In the genomic region with DNA sequence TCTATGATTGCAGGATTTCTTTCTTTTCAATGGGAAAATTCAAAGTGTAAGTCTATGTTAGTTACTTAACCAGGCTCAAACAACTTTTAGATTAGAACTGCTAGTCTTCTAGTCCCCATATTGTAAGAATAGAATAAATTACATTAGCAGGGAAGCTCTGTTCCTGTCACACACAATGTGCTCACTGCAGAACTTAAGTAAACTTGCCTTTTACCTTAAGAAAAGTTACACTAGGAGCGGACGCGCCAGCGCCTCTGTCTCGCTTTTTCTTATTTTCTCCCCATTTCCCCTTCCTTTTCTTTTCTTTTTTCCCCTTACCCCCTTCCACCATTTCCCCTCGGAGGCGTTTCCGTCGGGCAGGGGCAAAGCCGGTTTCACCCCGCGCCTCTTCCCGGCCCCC, we compare ENCODE assay signal across 8 mouse cellular contexts. TPM values are rescaled to one million over a fixed set of nuclear protein-coding genes. Genes with fewer than 3 reads are reported as not detected.
DNase-seq lines count a peak whose midpoint lies in the region; ATAC-seq and TF ChIP-seq lines count a peak whose summit lies in the region.
"Had no signal": no experiment of that assay in that cellular context is flagged by ENCODE, and none has a peak within 500 bp of the region (broad histone marks: within the 10 kb centered on the region; RNA-seq: fewer than 3 reads in every experiment).

No protein-coding gene starts in this region.

- no peak overlapping the region for H3K27ac ChIP-seq in ES-Bruce4 (ENCODE audit: insufficient read depth, low read length)
- H3K27ac ChIP-seq in hindbrain, embryonic 11.5 days (ENCODE audit: low read depth, low read length) = no peak overlapping the region
- H3K27ac ChIP-seq in liver, embryonic 16.5 days (ENCODE audit: low read length) = no peak overlapping the region

- H3K9me3 ChIP-seq in E14TG2a.4 (ENCODE audit: low read length) = no peaks in the 10 kb centered on the region
- no peaks in the 10 kb centered on the region for H3K9me3 ChIP-seq in ES-Bruce4 (replicated peaks; ENCODE audit: control insufficient read depth, insufficient read depth, low read length, poor library complexity, severe bottlenecking)
- H3K9me3 ChIP-seq in hindbrain, embryonic 11.5 days (ENCODE audit: control insufficient read depth, low read length) = no peaks in the 10 kb centered on the region
- no peaks in the 10 kb centered on the region for H3K9me3 ChIP-seq in liver, embryonic 16.5 days (replicated peaks; ENCODE audit: control insufficient read depth, low read length)

- H3K4me3 ChIP-seq in E14TG2a.4 (replicated peaks; ENCODE audit: low read length) = peak overlapping the region; percentile 77
- peak overlapping the region; percentile 63 for H3K4me3 ChIP-seq in ES-Bruce4 (ENCODE audit: low read depth, low read length)
- peak overlapping the region; percentile 33 for H3K4me3 ChIP-seq in hindbrain, embryonic 11.5 days (ENCODE audit: low read depth, low read length)
- H3K4me3 ChIP-seq in liver, embryonic 16.5 days (ENCODE audit: low read depth, low read length) = peak overlapping the region; percentile 36

- no peak for TF ChIP-seq CTCF in E14TG2a.4 (conservative IDR thresholded peaks at IDR 0.05; ENCODE audit: low read length)
- no peak for TF ChIP-seq CTCF in ES-Bruce4 (IDR thresholded peaks at IDR 0.05; ENCODE audit: low read depth, low read length)

- DNase-seq in hindbrain, embryonic 11.5 days (ENCODE audit: low spot score) = peak; percentile 24
- DNase-seq in gastrocnemius, postnatal 4 days (ENCODE audit: low spot score in 2 of 2) = no peak
- DNase-seq in kidney, adult 8-10 months = no peak
- DNase-seq: lung, adult 2 months had no signal

- peaks cover 14% of the 10 kb centered on the region for H3K4me1 ChIP-seq in E14TG2a.4 (replicated peaks; ENCODE audit: low read depth, low read length)
- no peaks in the 10 kb centered on the region for H3K4me1 ChIP-seq in ES-Bruce4 (ENCODE audit: control insufficient read depth, insufficient read depth, low read length)
- H3K4me1 ChIP-seq in hindbrain, embryonic 11.5 days (replicated peaks; ENCODE audit: control insufficient read depth, insufficient read depth, low read length) = no peaks in the 10 kb centered on the region
- H3K4me1 ChIP-seq in liver, embryonic 16.5 days (ENCODE audit: control insufficient read depth, low read depth, low read length) = no peaks in the 10 kb centered on the region

- H3K4me2 ChIP-seq in hindbrain, embryonic 11.5 days (replicated peaks; ENCODE audit: low read depth, low read length) = peak overlapping the region; percentile 63
- H3K4me2 ChIP-seq in liver, embryonic 16.5 days (ENCODE audit: low read depth, low read length) = peak overlapping the region; percentile 43

- H3K9ac ChIP-seq in ES-Bruce4 (ENCODE audit: low read depth, poor library complexity, severe bottlenecking) = peak overlapping the region; percentile 94
- no peak overlapping the region for H3K9ac ChIP-seq in hindbrain, embryonic 11.5 days (ENCODE audit: low read depth, low read length)
- no peak overlapping the region for H3K9ac ChIP-seq in liver, embryonic 16.5 days (ENCODE audit: low read depth, low read length)

- 4% methylated on average over 13 of the region's 13 CpGs for WGBS in hindbrain, embryonic 11.5 days
- 6% methylated on average over 13 of the region's 13 CpGs for WGBS in liver, embryonic 16.5 days (ENCODE audit: insufficient replicate concordance)

- H3K36me3 ChIP-seq in E14TG2a.4 (ENCODE audit: insufficient read depth, low read length) (no peaks in the 10 kb centered on the region), ES-Bruce4 (ENCODE audit: control insufficient read depth, insufficient read depth, low read length, poor library complexity, severe bottlenecking) (no peaks in the 10 kb centered on the region)
- no peaks in the 10 kb centered on the region for H3K36me3 ChIP-seq in hindbrain, embryonic 11.5 days (ENCODE audit: control insufficient read depth, insufficient read depth, low read length)
- H3K36me3 ChIP-seq in liver, embryonic 16.5 days (ENCODE audit: control insufficient read depth, insufficient read depth) = no peaks in the 10 kb centered on the region

- no peak for TF ChIP-seq EP300 in ES-Bruce4 (IDR thresholded peaks at IDR 0.05; ENCODE audit: insufficient read depth, low read depth, low read length)

- H3K27me3 ChIP-seq in E14TG2a.4 (ENCODE audit: insufficient read depth, low read length) (peaks cover 29% of the 10 kb centered on the region), ES-Bruce4 (ENCODE audit: control insufficient read depth, insufficient read depth, low read length, poor library complexity, severe bottlenecking) (peaks cover 4% of the 10 kb centered on the region)
- peaks cover 5% of the 10 kb centered on the region for H3K27me3 ChIP-seq in hindbrain, embryonic 11.5 days (ENCODE audit: control insufficient read depth, insufficient read depth, low read length)
- peaks cover 23% of the 10 kb centered on the region for H3K27me3 ChIP-seq in liver, embryonic 16.5 days (ENCODE audit: control insufficient read depth, insufficient read depth, low read depth, low read length)

- TF ChIP-seq POLR2A in ES-Bruce4 (IDR thresholded peaks at IDR 0.05; ENCODE audit: insufficient read depth, low read length) = no peak

- no peak for ATAC-seq in hindbrain, embryonic 11.5 days (ENCODE audit: low FRiP score)
- no peak for ATAC-seq in liver, embryonic 16.5 days (ENCODE audit: low read depth)
- ATAC-seq in erythroblast, adult 5-6 weeks (replicated peaks; ENCODE audit: low FRiP score, poor library complexity, severe bottlenecking) = no peak

RNA-seq across cellular contexts. Expression of gene Zmym2, which starts 21.8 kb away (rescaled TPM):
- 141 and 147 TPM in 2 replicates for polyA plus RNA-seq in ES-Bruce4 (2011; ENCODE audit: insufficient read depth, insufficient read length, low read depth, missing spikeins)
- 60.1 and 74.4 TPM in 2 replicates for polyA plus RNA-seq in hindbrain, embryonic 11.5 days (2014; fragmentation: Nextera tagmentation; extraction: Ambion mirVana)
- polyA plus RNA-seq in liver, embryonic 16.5 days (2015; fragmentation: Nextera tagmentation; extraction: Ambion mirVana) = 7.6 and 7.7 TPM in 2 replicates
- total RNA-seq in erythroblast, adult 5-6 weeks (2015; ENCODE audit: low replicate concordance) = 32.3 and 39.5 TPM in 2 replicates
- 14.5 and 22.0 TPM in 2 replicates for total RNA-seq in erythroblast, adult 5-6 weeks (2017; ENCODE audit: low replicate concordance)
- 10 to 100 TPM; 43.5 to 57.0 TPM for total RNA-seq in gastrocnemius, postnatal 4 days (2021)

RNA-seq across cellular contexts. Expression of gene Zmym5, which starts 53.1 kb away (rescaled TPM):
- 41.9 and 43.8 TPM in 2 replicates for polyA plus RNA-seq in ES-Bruce4 (2011; ENCODE audit: insufficient read depth, insufficient read length, low read depth, missing spikeins)
- 23.5 and 29.4 TPM in 2 replicates for polyA plus RNA-seq in hindbrain, embryonic 11.5 days (2014; fragmentation: Nextera tagmentation; extraction: Ambion mirVana)
- polyA plus RNA-seq in liver, embryonic 16.5 days (2015; fragmentation: Nextera tagmentation; extraction: Ambion mirVana) = 8.6 and 9.1 TPM in 2 replicates
- 26.3 and 28.2 TPM in 2 replicates for total RNA-seq in erythroblast, adult 5-6 weeks (2015; ENCODE audit: low replicate concordance)
- total RNA-seq in erythroblast, adult 5-6 weeks (2017; ENCODE audit: low replicate concordance) = 19.9 and 24.5 TPM in 2 replicates
- 10 to 100 TPM; 24.5 to 27.5 TPM for total RNA-seq in gastrocnemius, postnatal 4 days (2021)
